Mouse (Mus musculus) heart, embryonic 16.5 days (tissue): ENCODE measurements around the gene Dse. TPM values are rescaled to one million over a fixed set of nuclear protein-coding genes. Genes with fewer than 3 reads are reported as not detected.

Experiments
- polyA plus RNA-seq: library from polyadenylated mRNA; unstranded; fragments of >200 nt; fragmentation: Nextera tagmentation; extraction: Ambion mirVana; gene quantifications from 2 replicates; pipeline ENCODE4 v1.2.1, GENCODE M21; 2015

The Dse gene
- polyA plus RNA-seq, 1 experiment from 2014 or later = 12.2 TPM

Other genes with a start within 250 kb of the Dse start
- 89.5 and 94.5 TPM in 2 replicates for gene Rwdd1, start 188.1 kb downstream of the Dse start, polyA plus RNA-seq
- gene Trappc3l, start 170.1 kb downstream of the Dse start, polyA plus RNA-seq = not detected in 2 replicates
- not detected in 2 replicates for gene Calhm4, start 163.4 kb downstream of the Dse start, polyA plus RNA-seq
- gene Calhm5, start 111.2 kb downstream of the Dse start, polyA plus RNA-seq = 1.8 TPM in 2 replicates
- gene Calhm6, start 79.7 kb downstream of the Dse start, polyA plus RNA-seq = 0.59 and 1.8 TPM in 2 replicates
- gene Tspyl1, start 74.5 kb upstream of the Dse start, polyA plus RNA-seq = 72.4 and 72.9 TPM in 2 replicates
- gene Tspyl4, start 89.7 kb upstream of the Dse start, polyA plus RNA-seq = 20.5 and 20.8 TPM in 2 replicates
- gene Col10a1, start 182.3 kb upstream of the Dse start, polyA plus RNA-seq = 0.09 and 0.16 TPM in 2 replicates
- gene Nt5dc1, start 210.8 kb upstream of the Dse start, polyA plus RNA-seq = 6.8 and 8.0 TPM in 2 replicates